Mouse (Mus musculus): Measurements from ENCODE around the gene Klc3. TPM values are rescaled to one million over a fixed set of nuclear protein-coding genes. Genes with fewer than 3 reads are reported as not detected.

Gene Klc3
- total RNA-seq, 2 experiments from 2014 or later, result 2.4 to 4.1 TPM

GRCm38 (mm10) chr7:19426888-19427287, 23.0 kb upstream of the Klc3 start:
- Histone ChIP-seq H3K4me3 (no peak overlapping the region), H3K27ac (peak overlapping the region; percentile 81)
- no peak for TF ChIP-seq CTCF (IDR thresholded peaks at IDR 0.05)
- intact Hi-C loops (cut with DNase I), result no loop called here
- no peak for DNase-seq (ENCODE audit: extremely low spot score in 1 of 2, low spot score in 2 of 2)

GRCm38 (mm10) chr7:19426349-19426748, 22.4 kb upstream of the Klc3 start:
- peak overlapping the region; percentile 81 for H3K27ac ChIP-seq
- peak in 1 of 2 experiments; percentile 51 for DNase-seq (ENCODE audit: extremely low spot score in 1 of 2, low spot score in 2 of 2)
- no peak overlapping the region for H3K4me3 ChIP-seq
- intact Hi-C loops (cut with DNase I), result no loop called here
- TF ChIP-seq CTCF (IDR thresholded peaks at IDR 0.05), result no peak

- no peak for DNase-seq (ENCODE audit: extremely low spot score in 1 of 2, low spot score in 2 of 2)
- Histone ChIP-seq H3K4me3 (no peak overlapping the region), H3K27ac (no peak overlapping the region)
- intact Hi-C loops (cut with DNase I), result no loop called here
- TF ChIP-seq CTCF (IDR thresholded peaks at IDR 0.05), result no peak
Measured at GRCm38 (mm10) chr7:19424051-19424450, 20.1 kb upstream of the Klc3 start.

GRCm38 (mm10) chr7:19423083-19423482, 19.2 kb upstream of the Klc3 start:
- no peak for DNase-seq (ENCODE audit: extremely low spot score in 1 of 2, low spot score in 2 of 2)
- Histone ChIP-seq H3K27ac (no peak overlapping the region), H3K4me3 (no peak overlapping the region)
- TF ChIP-seq CTCF (IDR thresholded peaks at IDR 0.05), result no peak
- intact Hi-C loops (cut with DNase I), result no loop called here

GRCm38 (mm10) chr7:19420821-19421636, 17.1 kb upstream of the Klc3 start:
- intact Hi-C loops (cut with DNase I), result no loop called here

GRCm38 (mm10) chr7:19420121-19420520, 16.2 kb upstream of the Klc3 start:
- no peak for TF ChIP-seq CTCF (IDR thresholded peaks at IDR 0.05)

More at GRCm38 (mm10) chr7:19420821-19421636, 17.1 kb upstream of the Klc3 start:
- Histone ChIP-seq H3K4me3 (peak overlapping the region; percentile 57), H3K27ac (peak overlapping the region; percentile 51; the same call in 1 of the 2 replicates)
- no peak for TF ChIP-seq CTCF (IDR thresholded peaks at IDR 0.05)
- DNase-seq (ENCODE audit: extremely low spot score in 1 of 2, low spot score in 2 of 2), result peak; percentile 84 to 85

GRCm38 (mm10) chr7:19416590-19416989, 12.7 kb upstream of the Klc3 start:
- DNase-seq (ENCODE audit: extremely low spot score in 1 of 2, low spot score in 2 of 2), result no peak
- H3K4me3 ChIP-seq, result no peak overlapping the region
- TF ChIP-seq CTCF (IDR thresholded peaks at IDR 0.05), result no peak
- intact Hi-C loops (cut with DNase I), result no loop called here
- no peak overlapping the region for H3K27ac ChIP-seq

More at GRCm38 (mm10) chr7:19420121-19420520, 16.2 kb upstream of the Klc3 start:
- Histone ChIP-seq H3K27ac (no peak overlapping the region), H3K4me3 (peak overlapping the region; percentile 15; the same call in 1 of the 2 replicates)
- intact Hi-C loops (cut with DNase I), result no loop called here
- no peak for DNase-seq (ENCODE audit: extremely low spot score in 1 of 2, low spot score in 2 of 2)

GRCm38 (mm10) chr7:19413525-19413924, 9.6 kb upstream of the Klc3 start:
- Histone ChIP-seq H3K27ac (no peak overlapping the region), H3K4me3 (no peak overlapping the region)
- DNase-seq (ENCODE audit: extremely low spot score in 1 of 2, low spot score in 2 of 2), result no peak
- no peak for TF ChIP-seq CTCF (IDR thresholded peaks at IDR 0.05)
- intact Hi-C loops (cut with DNase I), result no loop called here

GRCm38 (mm10) chr7:19411783-19412182, 7.9 kb upstream of the Klc3 start:
- H3K27ac ChIP-seq, result no peak overlapping the region
- no peak for DNase-seq (ENCODE audit: extremely low spot score in 1 of 2, low spot score in 2 of 2)
- TF ChIP-seq CTCF (IDR thresholded peaks at IDR 0.05), result no peak
- intact Hi-C loops (cut with DNase I), result no loop called here
- no peak overlapping the region for H3K4me3 ChIP-seq

- no peak overlapping the region for H3K4me3 ChIP-seq
- intact Hi-C loops (cut with DNase I), result no loop called here
- no peak for TF ChIP-seq CTCF (IDR thresholded peaks at IDR 0.05)
- H3K27ac ChIP-seq, result no peak overlapping the region
- no peak for DNase-seq (ENCODE audit: extremely low spot score in 1 of 2, low spot score in 2 of 2)
Measured at GRCm38 (mm10) chr7:19410766-19411344, 7.0 kb upstream of the Klc3 start.

GRCm38 (mm10) chr7:19409753-19410152, 5.8 kb upstream of the Klc3 start:
- TF ChIP-seq CTCF (IDR thresholded peaks at IDR 0.05), result no peak
- no peak for DNase-seq (ENCODE audit: extremely low spot score in 1 of 2, low spot score in 2 of 2)
- intact Hi-C loops (cut with DNase I), result loop anchor here (5.0 kb wide), 3 partner anchors 93 to 293 kb away; no protein-coding TSS in a partner anchor
- Histone ChIP-seq H3K27ac (no peak overlapping the region), H3K4me3 (no peak overlapping the region)

GRCm38 (mm10) chr7:19405417-19405816, 1.5 kb upstream of the Klc3 start:
- peak; percentile 99 for TF ChIP-seq CTCF (IDR thresholded peaks at IDR 0.05)
- intact Hi-C loops (cut with DNase I), result loop anchor here (1.0 to 5.0 kb wide), 4 partner anchors 97 to 297 kb away; no protein-coding TSS in a partner anchor
- peak; percentile 72 to 85 for DNase-seq (ENCODE audit: extremely low spot score in 1 of 2, low spot score in 2 of 2)
- H3K27ac ChIP-seq, result no peak overlapping the region
- no peak overlapping the region for H3K4me3 ChIP-seq

Measured in left cerebral cortex, adult 2 months (tissue).